Mouse (Mus musculus) limb, embryonic 10.5 days (tissue): ENCODE results near the gene Rgr. TPM values are rescaled to one million over a fixed set of nuclear protein-coding genes. Genes with fewer than 3 reads are reported as not detected.

Experiments used
- polyA plus RNA-seq: library from polyadenylated mRNA; unstranded; fragments of >200 nt; fragmentation: Nextera tagmentation; extraction: Ambion mirVana; gene quantifications from 2 replicates; pipeline ENCODE4 v1.2.1, GENCODE M21; 2016

Gene Rgr
- polyA plus RNA-seq, 1 experiment from 2014 or later = not detected

Other genes with a start within 250 kb of the Rgr start
- gene Ccser2, start 80.2 kb downstream of the Rgr start, polyA plus RNA-seq = 20.0 and 25.5 TPM in 2 replicates
- gene Lrit1, start 5.9 kb upstream of the Rgr start, polyA plus RNA-seq = not detected in 2 replicates
- not detected in 2 replicates for gene Lrit2, start 19.0 kb upstream of the Rgr start, polyA plus RNA-seq
- 0.04 and 0.09 TPM in 2 replicates for gene Cdhr1, start 49.4 kb upstream of the Rgr start, polyA plus RNA-seq
- 2.7 and 3.5 TPM in 2 replicates for gene 2610528A11Rik, start 65.1 kb upstream of the Rgr start, polyA plus RNA-seq
- gene Ghitm, start 86.3 kb upstream of the Rgr start, polyA plus RNA-seq = 182 TPM in 2 replicates